Mouse (Mus musculus) forebrain, embryonic 16.5 days (tissue): ENCODE data around the gene Fam83b. TPM values are rescaled to one million over a fixed set of nuclear protein-coding genes. Genes with fewer than 3 reads are reported as not detected.
A peak's percentile ranks its signal among the peaks of the same experiment; 100 is the strongest.

ENCODE experiments used
- ATAC-seq: fragments of 200-750 bp; cut with Nextera tagmentation; 2 replicates; pipeline ENCODE4 v1.8.0; 2017; ENCODE audit warnings: mild to moderate bottlenecking, moderate library complexity
- H3K27ac ChIP-seq: fragments of 300-500 bp; sonication (generic); 2 replicates; pipeline ENCODE4 v1.5.1; 2014; ENCODE audit warnings: low read length, control low read depth
- H3K27me3 ChIP-seq: fragments of 300-500 bp; sonication (generic); replicated peaks from 2 replicates; pipeline ENCODE4 v1.6.1; 2014; ENCODE audit warnings: low read length; ENCODE audit not compliant: control insufficient read depth, insufficient read depth
- H3K36me3 ChIP-seq: fragments of 300-500 bp; sonication (generic); 2 replicates; pipeline ENCODE4 v1.6.1; 2014; ENCODE audit not compliant: control insufficient read depth, insufficient read depth
- H3K4me1 ChIP-seq: fragments of 300-500 bp; sonication (generic); replicated peaks from 2 replicates; pipeline ENCODE4 v1.6.1; 2014; ENCODE audit warnings: low read length; ENCODE audit not compliant: control insufficient read depth, insufficient read depth
- H3K4me2 ChIP-seq: fragments of 300-500 bp; sonication (generic); 2 replicates; pipeline ENCODE4 v1.6.1; 2014; ENCODE audit warnings: mild to moderate bottlenecking, low read length, control low read depth
- H3K4me3 ChIP-seq: fragments of 300-500 bp; sonication (generic); replicated peaks from 2 replicates; pipeline ENCODE4 v1.5.1; 2014; ENCODE audit warnings: mild to moderate bottlenecking, low read length, control low read depth
- H3K9ac ChIP-seq: fragments of 300-500 bp; sonication (generic); replicated peaks from 2 replicates; pipeline ENCODE4 v1.6.1; 2014; ENCODE audit warnings: low read depth, low read length, control low read depth
- H3K9me3 ChIP-seq: fragments of 300-500 bp; sonication (generic); 2 replicates; pipeline ENCODE4 v1.6.1; 2016; ENCODE audit warnings: low read length; ENCODE audit not compliant: control insufficient read depth
- WGBS: fragments of 180-500 bp; shearing (Covaris S2); extraction: QIAGEN DNeasy Blood & Tissue Kit; methylation state at CpG from one replicate; pipeline ENCODE4 v1.1.7; 2014; 5-methylcytosine and 5-hydroxymethylcytosine counted together
- polyA plus RNA-seq: library from polyadenylated mRNA; unstranded; fragments of >200 nt; fragmentation: Nextera tagmentation; extraction: Ambion mirVana; gene quantifications from 2 replicates; pipeline ENCODE4 v1.2.1, GENCODE M21; 2015

The Fam83b gene
- polyA plus RNA-seq, 1 experiment from 2014 or later: not detected

DNA sequence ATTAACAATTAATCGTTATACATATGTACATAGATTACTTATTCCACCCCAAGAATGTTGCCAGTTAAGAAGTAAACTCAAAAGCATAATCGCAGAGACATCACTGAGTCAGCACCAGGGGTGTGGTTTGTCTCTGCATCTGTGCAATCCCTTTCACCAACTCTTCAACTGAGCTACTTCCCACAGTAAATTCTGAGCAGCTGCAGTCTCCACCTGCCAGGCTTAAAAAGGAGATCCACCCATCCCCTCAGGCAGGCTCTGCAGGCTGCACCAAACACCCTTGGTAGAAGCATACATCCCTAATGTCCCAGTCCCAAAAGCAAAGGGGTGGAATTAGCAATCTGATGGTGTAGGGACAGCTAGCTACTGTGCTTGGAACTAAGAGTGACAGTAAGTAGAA lies 1.3 kb downstream of the Fam83b start:
- Histone ChIP-seq H3K9ac (no peak overlapping the region), H3K36me3 (no peaks in the 10 kb centered on the region), H3K4me3 (no peak overlapping the region), H3K27me3 (peaks cover 9% of the 10 kb centered on the region), H3K27ac (no peak overlapping the region), H3K9me3 (no peaks in the 10 kb centered on the region), H3K4me2 (no peak overlapping the region), H3K4me1 (peaks cover 8% of the 10 kb centered on the region)
- 76% methylated on average over 2 of the region's 2 CpGs for WGBS
- peak; percentile 27; the same call in 1 of the 2 replicates for ATAC-seq

DNA sequence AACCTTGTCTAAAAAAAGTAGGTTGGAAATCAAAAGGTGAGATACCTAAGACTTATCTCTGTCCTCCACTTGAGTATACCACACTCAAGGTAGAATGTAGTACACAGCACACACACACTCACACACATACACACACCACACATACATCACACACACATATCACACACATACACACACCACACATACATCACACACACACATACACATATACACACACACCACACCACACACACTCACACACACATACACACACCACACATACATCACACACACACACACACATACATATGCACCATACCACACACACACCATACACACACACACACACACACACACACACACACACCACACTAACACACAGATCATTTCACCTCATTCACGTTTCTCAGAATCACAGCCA lies 2.8 kb downstream of the Fam83b start:
- H3K4me2 ChIP-seq: no peak overlapping the region
- ATAC-seq: no peak
- H3K4me1 ChIP-seq: peaks cover 8% of the 10 kb centered on the region
- no peaks in the 10 kb centered on the region for H3K9me3 ChIP-seq
- no peak overlapping the region for H3K27ac ChIP-seq
- peaks cover 9% of the 10 kb centered on the region for H3K27me3 ChIP-seq
- H3K9ac ChIP-seq: no peak overlapping the region
- no peak overlapping the region for H3K4me3 ChIP-seq
- WGBS: 86% methylated on average over 1 of the region's 1 CpGs
- no peaks in the 10 kb centered on the region for H3K36me3 ChIP-seq

DNA sequence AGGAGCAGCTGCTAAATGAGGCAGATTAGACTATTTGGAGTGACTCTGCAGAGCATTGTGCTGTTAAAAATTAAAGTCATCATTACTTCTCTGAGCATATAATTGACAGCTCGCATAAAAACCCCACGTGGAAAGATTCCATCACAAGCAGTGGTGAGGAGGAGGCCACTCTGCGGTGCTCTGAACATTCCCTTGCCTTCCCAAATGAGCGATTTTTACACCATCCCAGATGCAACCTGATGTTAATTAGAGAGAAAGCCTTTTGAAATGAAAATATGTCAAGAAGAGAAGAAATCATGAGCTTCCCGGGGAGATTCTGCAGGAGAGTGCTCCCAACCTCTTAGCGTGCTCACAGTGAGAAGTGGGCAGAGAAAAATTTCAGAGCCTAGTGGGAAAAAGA lies 4.1 kb downstream of the Fam83b start:
- no peaks in the 10 kb centered on the region for H3K9me3 ChIP-seq
- no peak overlapping the region for H3K27ac ChIP-seq
- peaks cover 9% of the 10 kb centered on the region for H3K27me3 ChIP-seq
- ATAC-seq: no peak; the same call in 1 of the 2 replicates
- H3K4me3 ChIP-seq: no peak overlapping the region
- no peak overlapping the region for H3K9ac ChIP-seq
- H3K36me3 ChIP-seq: no peaks in the 10 kb centered on the region
- H3K4me1 ChIP-seq: peaks cover 8% of the 10 kb centered on the region
- H3K4me2 ChIP-seq: no peak overlapping the region
- 36% methylated on average over 6 of the region's 6 CpGs for WGBS

DNA sequence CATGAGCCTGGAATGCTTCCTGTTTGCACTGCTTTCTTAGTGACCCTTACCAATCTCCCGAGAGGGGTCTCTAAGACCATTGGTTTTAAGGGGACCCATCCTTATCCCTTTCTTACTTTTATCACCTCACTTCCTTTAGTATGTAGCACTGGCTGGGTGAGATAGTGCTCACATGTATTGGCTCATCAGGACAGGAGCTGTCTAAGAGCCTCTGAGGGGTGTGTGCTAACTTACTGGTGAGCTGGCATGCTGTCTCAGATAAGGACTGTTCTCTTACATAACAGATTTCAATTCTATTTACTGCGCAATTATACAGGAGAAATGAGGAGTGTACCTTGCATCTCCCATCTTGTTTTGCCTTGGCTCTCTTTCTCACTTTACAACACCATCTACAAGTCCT lies 7.7 kb downstream of the Fam83b start:
- ATAC-seq: no peak

DNA sequence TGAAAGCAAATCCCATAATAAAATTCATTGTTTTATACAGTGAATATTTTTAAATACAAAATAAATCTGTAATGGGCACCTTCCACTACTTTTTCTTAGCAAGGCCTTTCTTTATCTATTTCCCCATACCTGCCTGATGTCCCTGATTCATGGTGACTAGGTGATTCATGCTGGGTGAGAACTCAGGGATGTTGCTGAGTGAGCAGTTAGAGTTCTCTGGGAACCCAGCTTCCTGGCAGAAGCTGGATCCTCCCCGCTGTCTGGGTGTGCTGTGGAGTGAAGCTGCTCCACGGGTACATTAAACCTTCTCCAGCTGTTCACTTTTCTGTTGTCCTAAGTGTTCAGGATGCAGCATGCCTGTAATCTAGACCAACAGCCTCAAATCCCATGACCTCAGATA lies 13.2 kb downstream of the Fam83b start:
- no peak overlapping the region for H3K27ac ChIP-seq
- no peaks in the 10 kb centered on the region for H3K4me1 ChIP-seq
- no peaks in the 10 kb centered on the region for H3K36me3 ChIP-seq
- 47% methylated on average over 2 of the region's 2 CpGs for WGBS
- H3K4me2 ChIP-seq: no peak overlapping the region
- H3K4me3 ChIP-seq: no peak overlapping the region
- H3K27me3 ChIP-seq: no peaks in the 10 kb centered on the region
- no peak for ATAC-seq
- H3K9ac ChIP-seq: no peak overlapping the region
- H3K9me3 ChIP-seq: no peaks in the 10 kb centered on the region

More for the DNA sequence above, 7.7 kb downstream of the Fam83b start:
- no peak overlapping the region for H3K4me3 ChIP-seq
- H3K4me1 ChIP-seq: no peaks in the 10 kb centered on the region
- no peaks in the 10 kb centered on the region for H3K9me3 ChIP-seq
- no peak overlapping the region for H3K9ac ChIP-seq
- H3K36me3 ChIP-seq: no peaks in the 10 kb centered on the region
- no peak overlapping the region for H3K27ac ChIP-seq
- H3K4me2 ChIP-seq: no peak overlapping the region
- WGBS: 90% methylated on average over 2 of the region's 2 CpGs
- no peaks in the 10 kb centered on the region for H3K27me3 ChIP-seq

DNA sequence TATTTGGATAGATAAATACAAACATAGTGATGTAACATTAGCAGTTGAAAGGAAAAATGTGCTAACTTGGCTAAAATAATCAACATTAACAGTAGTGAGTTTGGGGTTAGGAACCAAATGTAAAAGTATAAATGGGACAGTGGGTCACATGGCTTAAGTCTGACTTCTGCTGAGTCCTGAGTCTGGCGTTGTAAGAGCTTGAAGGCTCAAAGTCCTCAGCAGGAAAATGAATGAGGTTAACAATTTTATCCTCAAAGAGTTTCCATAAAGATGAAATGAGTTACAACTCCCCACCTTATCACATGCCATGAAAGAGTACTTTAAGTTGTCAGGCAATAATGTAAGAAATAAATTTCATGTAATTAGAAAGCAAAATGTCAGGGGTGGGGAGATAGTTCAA lies 13.8 kb downstream of the Fam83b start:
- Histone ChIP-seq H3K4me2 (no peak overlapping the region), H3K36me3 (no peaks in the 10 kb centered on the region), H3K9ac (no peak overlapping the region), H3K27me3 (no peaks in the 10 kb centered on the region), H3K4me3 (no peak overlapping the region), H3K9me3 (no peaks in the 10 kb centered on the region), H3K4me1 (no peaks in the 10 kb centered on the region), H3K27ac (no peak overlapping the region)
- no peak for ATAC-seq
- 84% methylated on average over 1 of the region's 1 CpGs for WGBS

DNA sequence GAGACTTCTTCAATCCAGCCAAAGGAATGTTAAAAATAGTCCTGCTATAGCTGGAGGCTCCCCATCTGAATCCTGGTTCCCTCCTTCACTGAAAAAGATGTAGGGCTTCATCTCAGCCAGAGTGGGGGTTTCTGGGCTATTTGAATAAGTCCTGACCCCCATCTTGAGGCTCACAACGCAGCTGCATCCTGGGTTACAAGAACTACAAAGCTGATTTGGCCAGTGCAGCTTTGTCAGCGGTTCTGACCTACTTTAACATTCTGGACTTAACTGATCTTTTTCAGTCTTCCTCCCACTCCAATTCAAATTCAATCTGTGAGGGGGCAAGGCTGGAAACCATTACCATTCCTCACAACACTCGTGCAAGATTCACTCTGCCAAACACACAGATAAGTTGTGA lies 20.2 kb downstream of the Fam83b start:
- H3K27ac ChIP-seq: no peak overlapping the region
- no peaks in the 10 kb centered on the region for H3K4me1 ChIP-seq
- H3K4me2 ChIP-seq: no peak overlapping the region
- no peaks in the 10 kb centered on the region for H3K27me3 ChIP-seq
- no peak for ATAC-seq
- H3K9ac ChIP-seq: no peak overlapping the region
- WGBS: 54% methylated on average over 3 of the region's 3 CpGs
- no peaks in the 10 kb centered on the region for H3K36me3 ChIP-seq
- H3K9me3 ChIP-seq: no peaks in the 10 kb centered on the region
- H3K4me3 ChIP-seq: no peak overlapping the region

DNA sequence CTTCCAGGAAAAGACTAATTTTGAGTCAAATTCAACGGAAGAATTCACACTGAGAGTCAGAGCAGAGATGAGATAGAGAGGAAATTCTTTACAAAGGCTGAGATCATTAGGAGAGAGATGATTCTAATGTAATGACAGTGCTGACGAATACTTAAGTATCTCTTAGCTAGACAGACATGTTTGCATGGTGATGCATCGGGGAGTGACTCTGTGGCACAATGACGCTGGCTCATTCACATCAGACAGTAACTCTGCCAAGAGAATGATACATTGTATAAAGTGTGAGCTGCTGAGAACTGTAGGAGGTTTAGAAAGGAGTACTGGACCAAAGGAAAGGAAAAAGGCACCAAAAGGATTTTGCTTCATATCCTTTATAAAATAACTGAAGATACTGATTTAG lies 26.2 kb downstream of the Fam83b start:
- H3K36me3 ChIP-seq: no peaks in the 10 kb centered on the region
- H3K4me2 ChIP-seq: no peak overlapping the region
- no peak overlapping the region for H3K9ac ChIP-seq
- no peaks in the 10 kb centered on the region for H3K9me3 ChIP-seq
- H3K27ac ChIP-seq: no peak overlapping the region
- WGBS: 60% methylated on average over 4 of the region's 4 CpGs
- no peaks in the 10 kb centered on the region for H3K27me3 ChIP-seq
- ATAC-seq: no peak
- no peak overlapping the region for H3K4me3 ChIP-seq
- H3K4me1 ChIP-seq: no peaks in the 10 kb centered on the region

DNA sequence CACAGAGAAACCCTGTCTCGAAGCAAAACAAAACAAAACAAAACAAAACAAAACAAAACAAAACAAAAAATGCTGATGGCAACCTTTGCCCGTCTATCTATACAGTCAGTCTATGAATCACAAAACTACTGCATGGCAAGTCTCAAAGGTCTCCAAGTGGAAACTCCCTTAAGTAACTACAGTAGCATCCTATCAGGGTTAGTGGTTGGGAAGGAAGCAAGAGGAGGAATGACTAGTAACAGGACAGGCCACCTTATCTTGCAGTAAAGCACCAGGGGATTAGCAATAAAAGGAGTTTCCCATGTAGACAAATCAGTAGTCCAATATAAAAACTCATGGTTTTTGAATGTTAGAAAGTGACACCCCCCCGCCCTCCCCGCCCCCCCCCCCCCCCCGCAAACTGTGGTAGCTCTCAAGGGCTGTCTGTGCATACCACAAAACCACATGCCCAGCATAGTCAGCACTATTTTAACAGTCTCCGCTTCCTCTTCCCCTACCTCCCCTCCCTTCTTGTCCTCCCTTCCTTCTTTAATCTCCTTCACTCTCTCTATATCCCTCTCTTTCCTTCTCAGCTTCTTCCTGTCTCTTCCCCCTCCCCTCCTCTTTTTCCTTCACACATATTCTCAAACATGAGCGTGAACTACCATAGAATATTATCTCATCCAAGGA lies 26.8 kb downstream of the Fam83b start:
- ATAC-seq: no peak
- Histone ChIP-seq H3K4me2 (no peak overlapping the region), H3K9me3 (no peaks in the 10 kb centered on the region), H3K36me3 (no peaks in the 10 kb centered on the region), H3K4me1 (no peaks in the 10 kb centered on the region), H3K4me3 (no peak overlapping the region), H3K9ac (no peak overlapping the region), H3K27me3 (no peaks in the 10 kb centered on the region), H3K27ac (no peak overlapping the region)
- WGBS: 85% methylated on average over 5 of the region's 7 CpGs

DNA sequence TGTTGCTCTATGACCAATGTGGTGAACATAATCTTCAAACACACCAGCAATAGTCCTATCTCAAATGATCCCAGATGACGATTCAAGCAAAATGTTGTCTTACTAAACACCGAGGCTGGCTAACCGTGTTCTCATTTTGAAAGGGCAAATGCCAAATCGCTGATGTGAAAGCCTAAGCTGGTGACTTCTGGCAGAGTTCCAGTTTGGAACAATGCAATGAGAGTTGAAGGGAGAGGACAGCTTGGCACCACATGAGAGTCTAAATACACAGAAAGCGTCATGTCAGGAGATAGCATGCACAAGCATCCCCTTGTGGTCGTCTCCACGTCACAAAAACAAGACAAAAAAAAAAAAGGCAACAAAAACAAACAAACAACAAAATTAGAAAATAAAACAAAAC lies 27.6 kb downstream of the Fam83b start:
- H3K4me2 ChIP-seq: no peak overlapping the region
- H3K27ac ChIP-seq: no peak overlapping the region
- no peaks in the 10 kb centered on the region for H3K27me3 ChIP-seq
- ATAC-seq: no peak
- no peak overlapping the region for H3K4me3 ChIP-seq
- H3K36me3 ChIP-seq: no peaks in the 10 kb centered on the region
- WGBS: 65% methylated on average over 7 of the region's 7 CpGs
- H3K9me3 ChIP-seq: no peaks in the 10 kb centered on the region
- H3K4me1 ChIP-seq: no peaks in the 10 kb centered on the region
- H3K9ac ChIP-seq: no peak overlapping the region
